ENCODE assay signal across 31 mouse cellular contexts in the genomic region with DNA sequence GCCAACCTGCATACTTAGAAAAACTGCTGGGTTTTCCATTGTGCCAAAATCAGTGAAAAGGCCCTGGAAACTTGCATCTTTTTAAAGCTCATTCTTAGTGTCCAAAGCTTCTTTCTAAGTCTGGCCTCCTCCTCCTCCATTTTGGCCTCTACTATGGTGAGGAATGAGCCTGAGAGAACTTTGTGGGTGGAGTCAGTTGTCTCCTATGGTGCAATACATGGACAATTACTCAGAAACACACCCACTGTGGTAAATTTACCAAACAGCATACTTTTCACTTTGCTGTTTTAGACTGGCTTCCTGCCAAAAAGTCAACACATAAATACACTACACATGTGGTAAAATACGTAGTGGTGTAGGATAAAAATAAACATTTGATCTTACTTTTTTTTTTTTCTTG.
DNase-seq lines count a peak whose midpoint lies in the region; ATAC-seq lines count a peak whose summit lies in the region.
"Had no signal": no experiment of that assay in that cellular context is flagged by ENCODE, and none has a peak within 500 bp of the region (broad histone marks: within the 10 kb centered on the region; RNA-seq: fewer than 3 reads in every experiment).

No protein-coding gene starts in this region.

- no peak overlapping the region for H3K9ac ChIP-seq in embryonic facial prominence, embryonic 14.5 days (ENCODE audit: low read depth, low read length)
- H3K9ac ChIP-seq in midbrain, embryonic 11.5 days (ENCODE audit: low read length): no peak overlapping the region
- no peak overlapping the region for H3K9ac ChIP-seq in midbrain, embryonic 16.5 days (ENCODE audit: low read depth, low read length)
- H3K9ac ChIP-seq: embryonic facial prominence, embryonic 15.5 days; forebrain, postnatal 0 days; heart, embryonic 12.5 days; heart, embryonic 15.5 days; hindbrain, embryonic 13.5 days; intestine, embryonic 15.5 days had no signal

- peak; percentile 57 for DNase-seq in embryonic facial prominence, embryonic 14.5 days (ENCODE audit: low spot score)
- DNase-seq in embryonic facial prominence, embryonic 10.5 days (ENCODE audit: low spot score): no peak
- peak; percentile 81 for DNase-seq in midbrain, embryonic 11.5 days (ENCODE audit: low spot score, missing footprints)
- peak; percentile 24 for DNase-seq in adipocyte (ENCODE audit: low spot score)
- DNase-seq in cerebellum, adult 8-10 months: no peak
- no peak for DNase-seq in neural tube, embryonic 10.5 days (ENCODE audit: extremely low spot score, low spot score)
- DNase-seq: adrenal gland, postnatal 10 days; adrenal gland, postnatal 36 days; cerebellum, adult 11 months; cerebellum, adult 2 months; cerebellum, postnatal 10 days; cerebellum, postnatal 36 days; embryo, embryonic 11 days; forebrain, postnatal 0 days; gastrocnemius, adult 2 months; gastrocnemius, postnatal 14 days; heart, adult 18-20 months; heart, postnatal 10 days; heart, postnatal 36 days had no signal

- no peak; the same call in 1 of the 2 replicates for ATAC-seq in embryonic facial prominence, embryonic 14.5 days (ENCODE audit: low read depth)
- no peak for ATAC-seq in midbrain, embryonic 11.5 days (ENCODE audit: low FRiP score)
- ATAC-seq in midbrain, embryonic 16.5 days: no peak
- no peak for ATAC-seq in granulocyte monocyte progenitor cell, adult 5-6 weeks (replicated peaks; ENCODE audit: poor library complexity, severe bottlenecking)
- ATAC-seq: forebrain, embryonic 14.5 days; forebrain, postnatal 0 days; hindbrain, embryonic 16.5 days; intestine, embryonic 15.5 days had no signal

- H3K27me3 ChIP-seq in embryonic facial prominence, embryonic 14.5 days (replicated peaks; ENCODE audit: control insufficient read depth, insufficient read depth, low read length): no peaks in the 10 kb centered on the region
- H3K27me3 ChIP-seq in embryonic facial prominence, embryonic 10.5 days (replicated peaks; ENCODE audit: low read depth, poor library complexity, severe bottlenecking): no peaks in the 10 kb centered on the region
- H3K27me3 ChIP-seq in midbrain, embryonic 11.5 days (ENCODE audit: control insufficient read depth, insufficient read depth, low read length): no peaks in the 10 kb centered on the region
- no peaks in the 10 kb centered on the region for H3K27me3 ChIP-seq in midbrain, embryonic 16.5 days (ENCODE audit: control insufficient read depth, insufficient read depth, low read depth, low read length)
- H3K27me3 ChIP-seq: CH12.LX; embryonic facial prominence, embryonic 15.5 days; heart, embryonic 12.5 days; heart, embryonic 15.5 days; hindbrain, embryonic 13.5 days; intestine, embryonic 15.5 days had no signal

- H3K4me3 ChIP-seq in embryonic facial prominence, embryonic 14.5 days (ENCODE audit: low read depth, low read length): no peak overlapping the region
- no peak overlapping the region for H3K4me3 ChIP-seq in embryonic facial prominence, embryonic 10.5 days
- no peak overlapping the region for H3K4me3 ChIP-seq in midbrain, embryonic 11.5 days (ENCODE audit: low read depth, low read length)
- no peak overlapping the region for H3K4me3 ChIP-seq in midbrain, embryonic 16.5 days (ENCODE audit: low read depth, low read length)
- H3K4me3 ChIP-seq: embryonic facial prominence, embryonic 15.5 days; gastrocnemius, adult 2 months; heart, embryonic 12.5 days; heart, embryonic 15.5 days; hindbrain, embryonic 10.5 days; hindbrain, embryonic 13.5 days; intestine, embryonic 15.5 days had no signal

- no peak overlapping the region for H3K27ac ChIP-seq in embryonic facial prominence, embryonic 14.5 days (replicated peaks; ENCODE audit: low read depth, low read length)
- no peak overlapping the region for H3K27ac ChIP-seq in embryonic facial prominence, embryonic 10.5 days (replicated peaks)
- H3K27ac ChIP-seq in midbrain, embryonic 11.5 days (ENCODE audit: low read depth, low read length): no peak overlapping the region
- H3K27ac ChIP-seq in midbrain, embryonic 16.5 days (ENCODE audit: low read length): no peak overlapping the region
- H3K27ac ChIP-seq: embryonic facial prominence, embryonic 15.5 days; gastrocnemius, adult 2 months; heart, embryonic 15.5 days; hindbrain, embryonic 10.5 days; hindbrain, embryonic 13.5 days; intestine, embryonic 15.5 days had no signal

- WGBS in embryonic facial prominence, embryonic 14.5 days: 12% methylated on average over 1 of the region's 1 CpGs
- 78% methylated on average over 1 of the region's 1 CpGs for WGBS in embryonic facial prominence, embryonic 10.5 days
- 79% methylated on average over 1 of the region's 1 CpGs for WGBS in midbrain, embryonic 11.5 days
- WGBS in midbrain, embryonic 16.5 days: 64% methylated on average over 1 of the region's 1 CpGs

- H3K4me2 ChIP-seq in embryonic facial prominence, embryonic 14.5 days (ENCODE audit: low read depth, low read length): no peak overlapping the region
- H3K4me2 ChIP-seq in midbrain, embryonic 11.5 days: no peak overlapping the region
- no peak overlapping the region for H3K4me2 ChIP-seq in midbrain, embryonic 16.5 days (ENCODE audit: low read length)
- H3K4me2 ChIP-seq: embryonic facial prominence, embryonic 15.5 days; heart, embryonic 12.5 days; heart, embryonic 15.5 days; hindbrain, embryonic 13.5 days; intestine, embryonic 15.5 days had no signal

- no peaks in the 10 kb centered on the region for H3K36me3 ChIP-seq in embryonic facial prominence, embryonic 14.5 days (ENCODE audit: control insufficient read depth, insufficient read depth, low read length)
- H3K36me3 ChIP-seq in embryonic facial prominence, embryonic 10.5 days (replicated peaks): no peaks in the 10 kb centered on the region
- H3K36me3 ChIP-seq in midbrain, embryonic 11.5 days (ENCODE audit: control insufficient read depth, insufficient read depth, low read length): no peaks in the 10 kb centered on the region
- H3K36me3 ChIP-seq in midbrain, embryonic 16.5 days (ENCODE audit: control insufficient read depth, insufficient read depth, low read length): no peaks in the 10 kb centered on the region
- H3K36me3 ChIP-seq: embryonic facial prominence, embryonic 15.5 days; G1E; heart, embryonic 12.5 days; heart, embryonic 15.5 days; hindbrain, embryonic 10.5 days; hindbrain, embryonic 13.5 days; intestine, embryonic 15.5 days had no signal

- H3K9me3 ChIP-seq in embryonic facial prominence, embryonic 14.5 days (ENCODE audit: control insufficient read depth, low read length): no peaks in the 10 kb centered on the region
- H3K9me3 ChIP-seq in embryonic facial prominence, embryonic 10.5 days: no peaks in the 10 kb centered on the region
- no peaks in the 10 kb centered on the region for H3K9me3 ChIP-seq in midbrain, embryonic 11.5 days (ENCODE audit: control insufficient read depth, low read length)
- H3K9me3 ChIP-seq in midbrain, embryonic 16.5 days (replicated peaks; ENCODE audit: control insufficient read depth, low read length, poor library complexity, severe bottlenecking): no peaks in the 10 kb centered on the region
- H3K9me3 ChIP-seq: embryonic facial prominence, embryonic 15.5 days; G1E; heart, embryonic 12.5 days; heart, embryonic 15.5 days; hindbrain, embryonic 10.5 days; hindbrain, embryonic 13.5 days; intestine, embryonic 15.5 days had no signal

- H3K4me1 ChIP-seq in embryonic facial prominence, embryonic 14.5 days (ENCODE audit: control insufficient read depth, insufficient read depth, low read length): 0 out of 2 replicates have a peak, but pooled peaks cover 6% of the 10 kb centered on the region
- H3K4me1 ChIP-seq in embryonic facial prominence, embryonic 10.5 days: 0 out of 2 replicates have a peak, but pooled peaks cover 4% of the 10 kb centered on the region
- no peaks in the 10 kb centered on the region for H3K4me1 ChIP-seq in midbrain, embryonic 11.5 days (ENCODE audit: control insufficient read depth, insufficient read depth, low read length)
- peaks cover 9% of the 10 kb centered on the region for H3K4me1 ChIP-seq in midbrain, embryonic 16.5 days (ENCODE audit: control insufficient read depth, insufficient read depth, low read length)
- H3K4me1 ChIP-seq: heart, embryonic 12.5 days; heart, embryonic 15.5 days; intestine, embryonic 15.5 days had no signal

Comparison
In these comparisons a context has a peak if more than half of its experiments do, and no peak if none do; other contexts are left out.
1. DNase-seq: peak in embryonic facial prominence, embryonic 14.5 days (single experiment), midbrain, embryonic 11.5 days (single experiment) and adipocyte (single experiment); none in embryonic facial prominence, embryonic 10.5 days (single experiment), cerebellum, adult 8-10 months (single experiment) and neural tube, embryonic 10.5 days (single experiment).